Mouse (Mus musculus) forebrain, embryonic 12.5 days (tissue): ENCODE results near the gene Rpp25l. TPM values are rescaled to one million over a fixed set of nuclear protein-coding genes. Genes with fewer than 3 reads are reported as not detected.
A peak's percentile ranks its signal among the peaks of the same experiment; 100 is the strongest.

Experiments
- ATAC-seq: fragments of 200-750 bp; cut with Nextera tagmentation; 2 replicates; pipeline ENCODE4 v1.8.0; 2017; ENCODE audit warnings: moderate TSS enrichment; ENCODE audit not compliant: low FRiP score
- H3K27ac ChIP-seq: fragments of 300-500 bp; sonication (generic); 2 replicates; pipeline ENCODE4 v1.5.1; 2016; ENCODE audit warnings: mild to moderate bottlenecking
- H3K27me3 ChIP-seq: fragments of 300-500 bp; sonication (generic); 2 replicates; pipeline ENCODE4 v1.6.1; 2016; ENCODE audit warnings: mild to moderate bottlenecking
- H3K36me3 ChIP-seq: fragments of 300-500 bp; sonication (generic); replicated peaks from 2 replicates; pipeline ENCODE4 v1.6.1; 2016; ENCODE audit warnings: mild to moderate bottlenecking
- H3K4me1 ChIP-seq: fragments of 300-500 bp; sonication (generic); 2 replicates; pipeline ENCODE4 v1.6.1; 2016
- H3K4me2 ChIP-seq: fragments of 300-500 bp; sonication (generic); 2 replicates; pipeline ENCODE4 v1.6.1; 2016; ENCODE audit warnings: mild to moderate bottlenecking, moderate library complexity
- H3K4me3 ChIP-seq: fragments of 300-500 bp; sonication (generic); replicated peaks from 2 replicates; pipeline ENCODE4 v1.5.1; 2016; ENCODE audit warnings: mild to moderate bottlenecking
- H3K9ac ChIP-seq: fragments of 300-500 bp; sonication (generic); 2 replicates; pipeline ENCODE4 v1.6.1; 2016; ENCODE audit warnings: mild to moderate bottlenecking
- H3K9me3 ChIP-seq: fragments of 300-500 bp; sonication (generic); 2 replicates; pipeline ENCODE4 v1.6.1; 2016
- WGBS: fragments of 180-500 bp; shearing (Covaris S2); methylation state at CpG from one replicate; pipeline ENCODE4 v1.1.7; 2016; 5-methylcytosine and 5-hydroxymethylcytosine counted together
- polyA plus RNA-seq: library from polyadenylated mRNA; unstranded; fragments of >200 nt; fragmentation: Nextera tagmentation; extraction: Ambion mirVana; gene quantifications from 2 replicates; pipeline ENCODE4 v1.2.1, GENCODE M21; 2016

Gene Rpp25l
- polyA plus RNA-seq, 1 experiment from 2014 or later = 77.0 TPM

DNA sequence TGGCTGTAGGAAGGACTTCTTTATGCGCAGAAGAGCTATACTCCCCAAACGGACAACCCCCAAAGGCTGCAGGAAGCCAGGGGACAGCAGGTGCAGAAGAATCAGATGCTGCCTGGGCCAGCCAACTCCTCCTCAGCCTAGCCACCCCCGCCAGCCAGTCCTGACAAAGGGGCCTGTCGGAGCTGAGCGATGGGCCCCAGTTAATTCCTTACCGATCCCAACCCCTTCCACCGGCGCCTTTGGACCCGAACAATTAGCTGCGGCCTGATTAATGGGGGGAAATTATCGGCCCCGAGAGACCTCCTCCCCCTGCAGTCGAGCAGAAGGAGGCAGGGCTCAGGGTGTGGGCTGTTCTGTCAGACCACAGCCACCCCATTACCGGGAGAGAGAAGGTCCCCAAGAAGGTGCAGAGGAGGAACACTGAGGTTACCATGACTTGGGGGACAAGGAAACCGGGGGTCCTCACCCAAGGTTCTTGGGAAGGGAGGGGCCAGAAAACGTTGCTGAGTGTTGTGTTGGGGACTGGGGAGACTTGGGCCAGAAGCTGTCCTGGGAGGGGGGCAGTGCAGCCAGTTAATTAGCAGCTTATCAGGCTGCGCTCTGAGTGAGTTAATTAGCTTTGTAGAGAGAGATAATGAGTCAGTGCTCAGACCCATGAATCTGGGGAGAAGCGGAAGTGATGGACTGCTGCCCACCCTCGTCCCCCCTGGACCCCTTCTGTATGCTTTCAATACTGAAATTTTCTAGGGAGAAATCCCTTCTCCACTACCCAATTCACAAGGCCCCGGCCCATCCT lies 13.7 kb upstream of the Rpp25l start:
- Histone ChIP-seq H3K4me1 (peaks cover 46% of the 10 kb centered on the region), H3K27ac (peak overlapping the region; percentile 57), H3K9me3 (no peaks in the 10 kb centered on the region), H3K9ac (peak overlapping the region; percentile 29; the same call in 1 of the 2 replicates), H3K4me3 (0 out of 2 replicates have a peak overlapping the region, but pooled peaks have one; percentile 3), H3K36me3 (no peaks in the 10 kb centered on the region), H3K27me3 (peaks cover 81% of the 10 kb centered on the region), H3K4me2 (peak overlapping the region; percentile 47)
- peak; percentile 41; the same call in 1 of the 2 replicates for ATAC-seq
- WGBS = 3% methylated on average over 20 of the region's 20 CpGs

DNA sequence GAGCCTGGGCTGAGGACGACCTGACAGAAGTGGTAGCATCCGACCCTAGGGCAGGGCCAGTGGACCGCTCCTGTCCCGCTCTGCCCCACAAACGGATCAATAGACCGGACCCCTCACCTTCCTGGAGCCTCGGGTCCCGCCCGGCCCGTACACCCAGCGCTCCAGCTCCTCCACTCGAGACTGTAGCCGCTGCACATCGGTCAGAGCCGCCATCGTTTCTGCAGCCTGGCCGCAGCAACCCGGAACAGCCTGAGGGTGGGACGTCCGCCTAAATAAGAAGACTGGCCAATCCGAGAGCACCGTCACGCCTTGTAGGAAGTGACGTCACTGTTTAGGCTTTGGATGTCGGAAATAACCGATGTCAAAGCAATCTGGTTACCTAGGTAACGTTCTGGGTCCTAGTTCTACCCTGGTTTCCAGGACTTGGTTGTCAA lies 9.6 kb upstream of the Rpp25l start, which contains the start of gene Dctn3:
Gene Dctn3, minus strand, starts transcription at position 253 of the 434 bp plus-strand sequence.
- Histone ChIP-seq H3K36me3 (peaks cover 28% of the 10 kb centered on the region), H3K27ac (peak within 1 kb of the TSS; percentile 0; the same call in 1 of the 2 replicates), H3K4me1 (peaks cover 42% of the 10 kb centered on the region)

GRCm38 (mm10) chr4:41716834-41717233 lies 3.5 kb upstream of the Rpp25l start:
- Histone ChIP-seq H3K4me3 (no peak overlapping the region), H3K27ac (no peak overlapping the region), H3K4me1 (peaks cover 24% of the 10 kb centered on the region), H3K27me3 (no peaks in the 10 kb centered on the region), H3K9me3 (no peaks in the 10 kb centered on the region), H3K36me3 (peaks cover 55% of the 10 kb centered on the region), H3K9ac (no peak overlapping the region), H3K4me2 (no peak overlapping the region)
- ATAC-seq = no peak
- WGBS = 71% methylated on average over 6 of the region's 6 CpGs

More for the DNA sequence above, 9.6 kb upstream of the Rpp25l start, which contains the start of gene Dctn3:
- peak within 1 kb of the TSS; percentile 74 for H3K9ac ChIP-seq
- peak; percentile 93 for ATAC-seq
- H3K9me3 ChIP-seq = no peaks in the 10 kb centered on the region
- under 1% methylated on average over 27 of the region's 27 CpGs for WGBS
- H3K27me3 ChIP-seq = peaks cover 43% of the 10 kb centered on the region
- H3K4me3 ChIP-seq = peak within 1 kb of the TSS; percentile 64
- peak within 1 kb of the TSS; percentile 88 for H3K4me2 ChIP-seq

GRCm38 (mm10) chr4:41715596-41715995 lies 2.3 kb upstream of the Rpp25l start:
- no peaks in the 10 kb centered on the region for H3K27me3 ChIP-seq
- H3K27ac ChIP-seq = no peak overlapping the region
- H3K36me3 ChIP-seq = peaks cover 56% of the 10 kb centered on the region
- no peak for ATAC-seq
- 72% methylated on average over 5 of the region's 5 CpGs for WGBS
- H3K9me3 ChIP-seq = no peaks in the 10 kb centered on the region
- H3K9ac ChIP-seq = no peak overlapping the region
- no peak overlapping the region for H3K4me2 ChIP-seq
- H3K4me3 ChIP-seq = no peak overlapping the region
- peaks cover 31% of the 10 kb centered on the region for H3K4me1 ChIP-seq

- no peak for ATAC-seq
- Histone ChIP-seq H3K4me3 (no peak overlapping the region), H3K27me3 (no peaks in the 10 kb centered on the region), H3K4me2 (no peak overlapping the region), H3K9me3 (no peaks in the 10 kb centered on the region), H3K27ac (no peak overlapping the region), H3K9ac (no peak overlapping the region), H3K4me1 (peaks cover 31% of the 10 kb centered on the region), H3K36me3 (peaks cover 51% of the 10 kb centered on the region)
- WGBS = 87% methylated on average over 8 of the region's 8 CpGs
These were observed 1.7 kb upstream of the Rpp25l start for GRCm38 (mm10) chr4:41715082-41715481.

DNA sequence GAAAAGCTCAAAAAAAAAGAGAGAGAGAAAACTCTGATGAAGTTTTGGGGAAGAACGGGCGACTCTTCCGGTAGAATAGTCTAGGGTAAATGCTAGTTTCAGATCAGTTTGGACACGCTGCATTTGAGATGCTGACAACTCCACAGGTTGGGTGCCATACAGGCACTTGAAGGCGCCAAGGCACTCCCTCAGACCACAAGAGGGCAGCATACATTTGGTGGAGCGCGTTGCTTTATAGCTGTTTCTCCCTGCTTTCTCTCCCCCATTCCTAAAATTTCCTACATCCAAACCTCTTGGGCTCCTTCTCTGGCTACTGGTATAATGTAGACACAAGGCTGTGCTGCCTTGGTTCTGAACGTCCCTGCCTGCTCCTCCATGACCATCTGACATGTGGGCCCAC lies 942 bp upstream of the Rpp25l start:
- peaks cover 43% of the 10 kb centered on the region for H3K36me3 ChIP-seq
- H3K4me3 ChIP-seq = peak overlapping the region; percentile 82
- H3K27me3 ChIP-seq = no peaks in the 10 kb centered on the region
- H3K4me2 ChIP-seq = peak overlapping the region; percentile 91
- H3K9ac ChIP-seq = 0 out of 2 replicates have a peak overlapping the region, but pooled peaks have one; percentile 36
- 21% methylated on average over 8 of the region's 8 CpGs for WGBS
- no peak for ATAC-seq
- no peak overlapping the region for H3K27ac ChIP-seq
- peaks cover 31% of the 10 kb centered on the region for H3K4me1 ChIP-seq
- H3K9me3 ChIP-seq = no peaks in the 10 kb centered on the region

DNA sequence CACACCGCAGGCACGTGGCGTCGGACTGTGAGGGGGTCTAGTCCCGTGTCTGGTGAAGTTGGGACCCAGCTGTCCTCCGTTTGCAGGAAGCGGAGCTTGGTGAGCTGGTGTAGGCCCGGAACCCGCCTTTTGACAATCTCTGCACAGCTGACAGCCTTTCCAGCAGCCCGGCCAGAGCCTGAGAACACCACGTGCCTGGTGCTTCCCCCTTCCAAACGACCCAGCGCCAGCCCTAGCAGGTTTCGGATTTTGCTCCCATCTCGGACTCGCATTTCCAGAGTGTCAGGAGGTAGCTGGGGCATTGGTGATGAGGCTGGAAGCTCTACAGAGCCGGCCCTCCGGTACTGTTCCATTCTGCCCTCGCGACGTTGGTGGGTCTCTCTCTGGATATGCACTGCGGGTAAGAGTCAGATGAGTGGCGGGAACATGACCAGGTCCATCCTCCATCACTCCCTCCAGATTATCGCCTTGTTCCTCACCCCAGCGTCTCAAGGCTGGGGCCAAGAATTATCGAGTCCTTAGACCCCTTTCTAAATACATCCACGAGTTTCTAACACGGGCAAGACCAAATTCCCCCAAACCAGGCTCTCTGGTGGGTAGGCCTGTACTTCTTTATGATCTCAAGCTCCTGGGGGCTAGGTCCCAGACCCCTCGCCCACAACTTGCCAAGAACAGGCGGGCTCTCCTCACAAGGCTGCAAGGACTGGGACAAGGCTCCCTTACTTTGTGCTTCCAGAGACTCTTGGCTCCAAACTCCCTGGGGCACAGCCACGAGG lies 725 bp downstream of the Rpp25l start:
- Histone ChIP-seq H3K9me3 (no peaks in the 10 kb centered on the region), H3K36me3 (peaks cover 26% of the 10 kb centered on the region), H3K4me3 (peak overlapping the region; percentile 82), H3K4me1 (peaks cover 41% of the 10 kb centered on the region), H3K4me2 (peak overlapping the region; percentile 91), H3K27ac (peak overlapping the region; percentile 62), H3K27me3 (no peaks in the 10 kb centered on the region), H3K9ac (peak overlapping the region; percentile 95)
- peak; percentile 36 for ATAC-seq
- WGBS = 45% methylated on average over 31 of the region's 31 CpGs

- Histone ChIP-seq H3K27me3 (no peaks in the 10 kb centered on the region), H3K4me3 (peak overlapping the region; percentile 82), H3K4me1 (peaks cover 49% of the 10 kb centered on the region), H3K27ac (no peak overlapping the region), H3K36me3 (peaks cover 19% of the 10 kb centered on the region), H3K9ac (peak overlapping the region; percentile 95), H3K4me2 (peak overlapping the region; percentile 91), H3K9me3 (no peaks in the 10 kb centered on the region)
- 82% methylated on average over 16 of the region's 16 CpGs for WGBS
- ATAC-seq = no peak
These were observed 1.5 kb downstream of the Rpp25l start for GRCm38 (mm10) chr4:41711705-41712375.

DNA sequence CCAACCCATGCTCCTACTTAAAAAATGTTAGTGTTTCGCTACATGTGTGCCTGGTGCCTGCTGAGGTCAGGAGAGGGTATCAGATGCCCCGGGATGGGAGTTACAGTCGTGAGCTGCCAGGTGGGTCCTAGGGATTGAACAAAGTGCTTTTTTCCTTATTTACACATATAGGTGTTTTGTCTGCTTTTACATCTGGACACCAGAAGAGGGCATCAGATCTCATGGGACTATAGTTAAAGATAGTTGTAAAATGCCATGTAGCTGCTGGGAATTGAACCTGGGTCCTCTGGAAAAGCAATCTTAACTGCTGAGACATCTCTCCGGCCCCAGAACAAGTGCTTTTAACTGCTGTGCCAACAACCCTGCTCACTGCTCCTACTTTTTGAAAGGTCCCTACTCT lies 3.1 kb downstream of the Rpp25l start:
- Histone ChIP-seq H3K27ac (no peak overlapping the region), H3K36me3 (peaks cover 8% of the 10 kb centered on the region), H3K4me1 (peaks cover 65% of the 10 kb centered on the region), H3K4me3 (no peak overlapping the region), H3K4me2 (no peak overlapping the region), H3K27me3 (peaks cover 9% of the 10 kb centered on the region), H3K9ac (no peak overlapping the region), H3K9me3 (no peaks in the 10 kb centered on the region)
- no peak for ATAC-seq
- WGBS = 62% methylated on average over 4 of the region's 4 CpGs

- 43% methylated on average over 8 of the region's 8 CpGs for WGBS
- ATAC-seq = no peak
These were observed 5.1 kb downstream of the Rpp25l start for GRCm38 (mm10) chr4:41708192-41708745.

DNA sequence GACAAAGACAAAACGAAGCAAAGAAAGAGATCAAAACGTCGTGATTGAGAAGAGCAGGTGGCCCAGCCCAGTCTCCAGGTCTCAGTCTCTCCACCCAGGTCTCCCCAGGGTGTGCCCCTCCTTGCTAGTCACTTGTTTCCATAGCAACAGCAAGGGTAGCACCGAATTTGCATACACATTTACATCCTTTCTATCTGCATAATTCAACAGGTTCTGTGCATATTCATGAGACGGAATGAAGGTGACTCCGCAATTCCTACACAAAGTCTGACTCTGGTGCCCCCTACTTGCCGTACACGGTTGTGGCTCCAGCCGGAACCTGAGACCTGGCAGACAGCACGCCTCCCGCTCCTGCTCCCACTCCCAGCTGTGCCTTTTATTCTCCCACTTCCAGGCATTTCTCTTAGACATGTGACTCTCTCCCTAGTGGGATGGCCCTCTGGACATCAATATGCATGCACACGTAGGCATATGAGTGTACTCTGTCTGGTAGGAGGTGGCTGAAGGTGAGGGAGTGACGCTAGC lies 6.3 kb downstream of the Rpp25l start:
- peaks cover 6% of the 10 kb centered on the region for H3K36me3 ChIP-seq
- ATAC-seq = peak; percentile 82
- H3K9ac ChIP-seq = no peak overlapping the region
- peak overlapping the region; percentile 14; the same call in 1 of the 2 replicates for H3K4me3 ChIP-seq
- peak overlapping the region; percentile 40 for H3K4me2 ChIP-seq
- peaks cover 56% of the 10 kb centered on the region for H3K4me1 ChIP-seq
- H3K9me3 ChIP-seq = no peaks in the 10 kb centered on the region
- H3K27ac ChIP-seq = peak overlapping the region; percentile 59
- WGBS = 1% methylated on average over 13 of the region's 13 CpGs
- peaks cover 27% of the 10 kb centered on the region for H3K27me3 ChIP-seq

More at GRCm38 (mm10) chr4:41708192-41708745, 5.1 kb downstream of the Rpp25l start:
- Histone ChIP-seq H3K9me3 (no peaks in the 10 kb centered on the region), H3K27ac (0 out of 2 replicates have a peak overlapping the region, but pooled peaks have one; percentile 59), H3K27me3 (peaks cover 24% of the 10 kb centered on the region), H3K9ac (no peak overlapping the region), H3K4me2 (no peak overlapping the region), H3K4me3 (no peak overlapping the region), H3K4me1 (peaks cover 64% of the 10 kb centered on the region), H3K36me3 (peaks cover 8% of the 10 kb centered on the region)
